Mouse (Mus musculus): ENCODE results near the gene Olig3. TPM values are rescaled to one million over a fixed set of nuclear protein-coding genes. Genes with fewer than 3 reads are reported as not detected.

The Olig3 gene
- not detected in 2 replicates for polyA plus RNA-seq (2012)

GRCm38 (mm10) chr10:19356071-19356583 is at the start of gene Olig3:
Gene Olig3, plus strand, starts transcription at chr10:19356533.
- no peak within 1 kb of the TSS for H3K4me3 ChIP-seq (replicated peaks)
- H3K9me3 ChIP-seq (ENCODE audit: control insufficient read depth, low read length): 0 out of 2 replicates have a peak, but pooled peaks cover 2% of the 10 kb centered on the region
- no peaks in the 10 kb centered on the region for H3K4me1 ChIP-seq (ENCODE audit: control insufficient read depth)
- H3K36me3 ChIP-seq (ENCODE audit: control insufficient read depth): no peaks in the 10 kb centered on the region
- peaks cover 98% of the 10 kb centered on the region for H3K27me3 ChIP-seq (ENCODE audit: control insufficient read depth)
- TF ChIP-seq GATA1 (IDR thresholded peaks at IDR 0.05; ENCODE audit: low read length) (no peak), TAL1 (IDR thresholded peaks at IDR 0.05; ENCODE audit: low read length) (no peak)

- no peaks in the 10 kb centered on the region for H3K36me3 ChIP-seq (ENCODE audit: control insufficient read depth)
- no peak overlapping the region for H3K4me3 ChIP-seq (replicated peaks)
- H3K27me3 ChIP-seq (ENCODE audit: control insufficient read depth): no peaks in the 10 kb centered on the region
- H3K9me3 ChIP-seq (ENCODE audit: control insufficient read depth, low read length): no peaks in the 10 kb centered on the region
- no peaks in the 10 kb centered on the region for H3K4me1 ChIP-seq (ENCODE audit: control insufficient read depth)
- no peak for TF ChIP-seq GATA1 (IDR thresholded peaks at IDR 0.05; ENCODE audit: low read length)
- TF ChIP-seq TAL1 (IDR thresholded peaks at IDR 0.05; ENCODE audit: low read length): no peak
Observed at GRCm38 (mm10) chr10:19309681-19310395, 46.5 kb upstream of the Olig3 start.

GRCm38 (mm10) chr10:19310471-19310870 is 45.9 kb upstream of the Olig3 start:
- Histone ChIP-seq H3K4me1 (ENCODE audit: control insufficient read depth) (no peaks in the 10 kb centered on the region), H3K36me3 (ENCODE audit: control insufficient read depth) (no peaks in the 10 kb centered on the region), H3K4me3 (replicated peaks) (no peak overlapping the region), H3K9me3 (ENCODE audit: control insufficient read depth, low read length) (no peaks in the 10 kb centered on the region), H3K27me3 (ENCODE audit: control insufficient read depth) (no peaks in the 10 kb centered on the region)
- no peak for TF ChIP-seq GATA1 (IDR thresholded peaks at IDR 0.05; ENCODE audit: low read length)
- no peak for TF ChIP-seq TAL1 (IDR thresholded peaks at IDR 0.05; ENCODE audit: low read length)

DNA sequence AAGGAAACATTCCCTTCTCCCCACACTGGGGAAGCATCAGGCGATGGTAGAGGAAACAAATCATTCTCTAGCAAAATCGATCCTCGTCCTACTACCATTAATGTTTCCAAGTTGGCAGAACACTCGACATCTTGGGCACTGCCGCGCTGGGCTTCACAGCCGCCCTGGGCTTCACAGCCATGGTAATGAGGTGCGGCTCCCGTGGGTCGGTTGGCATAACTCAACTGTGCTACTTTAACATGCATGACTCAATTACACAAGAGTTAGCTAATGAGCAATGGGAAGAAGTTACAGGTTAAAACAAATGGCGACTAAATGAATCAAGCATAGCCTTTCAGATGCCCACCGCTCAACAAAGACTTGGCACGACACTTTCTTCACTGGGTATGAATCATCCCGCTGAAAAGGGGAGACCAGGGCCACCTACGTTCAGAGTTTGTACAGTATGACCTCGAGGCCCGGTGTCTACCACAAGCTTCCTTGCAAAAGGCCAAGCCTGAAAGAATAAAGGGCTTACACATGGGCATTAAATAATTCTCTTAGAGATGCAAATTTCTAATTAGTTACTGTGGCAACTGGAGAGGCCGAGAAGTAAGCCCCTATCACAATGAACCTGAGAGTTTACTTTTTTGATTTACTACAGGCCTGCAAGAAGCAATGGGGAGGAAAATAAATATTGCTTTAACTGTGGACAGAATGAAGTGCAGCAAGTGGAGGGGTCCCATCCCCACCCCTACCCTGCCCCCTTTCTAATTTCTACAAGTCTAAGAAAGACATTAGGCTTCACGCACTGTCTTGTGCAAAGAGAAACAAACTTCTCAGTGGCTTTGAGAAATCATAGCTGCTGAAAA is 38.1 kb upstream of the Olig3 start:
- TF ChIP-seq TAL1 (IDR thresholded peaks at IDR 0.05; ENCODE audit: low read length) (no peak), GATA1 (IDR thresholded peaks at IDR 0.05; ENCODE audit: low read length) (no peak)
- H3K9me3 ChIP-seq (ENCODE audit: control insufficient read depth, low read length): no peaks in the 10 kb centered on the region
- no peaks in the 10 kb centered on the region for H3K4me1 ChIP-seq (ENCODE audit: control insufficient read depth)
- no peaks in the 10 kb centered on the region for H3K36me3 ChIP-seq (ENCODE audit: control insufficient read depth)
- H3K27me3 ChIP-seq (ENCODE audit: control insufficient read depth): no peaks in the 10 kb centered on the region
- no peak overlapping the region for H3K4me3 ChIP-seq (replicated peaks)

DNA sequence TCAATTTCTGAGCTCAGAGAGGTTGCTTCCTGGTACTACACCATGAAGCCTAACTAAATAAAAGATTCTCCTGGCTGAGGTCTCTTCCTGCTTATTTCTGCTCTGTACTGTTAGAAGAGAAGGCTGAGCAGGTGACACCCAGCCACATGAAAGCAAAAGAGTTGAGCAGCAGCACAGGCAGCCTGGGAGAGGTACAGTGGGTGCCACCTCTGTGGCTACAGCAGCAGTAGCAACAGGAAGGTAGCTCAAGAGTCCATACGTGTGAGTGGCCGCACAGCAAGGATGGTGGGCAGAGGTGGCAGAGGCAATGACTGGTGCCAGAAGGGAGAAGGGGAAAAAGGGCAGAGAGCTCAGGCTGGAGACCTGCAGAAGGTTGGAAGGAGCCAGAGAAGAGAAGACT is 34.6 kb upstream of the Olig3 start:
- Histone ChIP-seq H3K36me3 (ENCODE audit: control insufficient read depth) (no peaks in the 10 kb centered on the region), H3K4me1 (ENCODE audit: control insufficient read depth) (no peaks in the 10 kb centered on the region), H3K9me3 (ENCODE audit: control insufficient read depth, low read length) (no peaks in the 10 kb centered on the region), H3K27me3 (ENCODE audit: control insufficient read depth) (no peaks in the 10 kb centered on the region), H3K4me3 (replicated peaks) (no peak overlapping the region)
- TF ChIP-seq GATA1 (IDR thresholded peaks at IDR 0.05; ENCODE audit: low read length) (no peak), TAL1 (IDR thresholded peaks at IDR 0.05; ENCODE audit: low read length) (no peak)

DNA sequence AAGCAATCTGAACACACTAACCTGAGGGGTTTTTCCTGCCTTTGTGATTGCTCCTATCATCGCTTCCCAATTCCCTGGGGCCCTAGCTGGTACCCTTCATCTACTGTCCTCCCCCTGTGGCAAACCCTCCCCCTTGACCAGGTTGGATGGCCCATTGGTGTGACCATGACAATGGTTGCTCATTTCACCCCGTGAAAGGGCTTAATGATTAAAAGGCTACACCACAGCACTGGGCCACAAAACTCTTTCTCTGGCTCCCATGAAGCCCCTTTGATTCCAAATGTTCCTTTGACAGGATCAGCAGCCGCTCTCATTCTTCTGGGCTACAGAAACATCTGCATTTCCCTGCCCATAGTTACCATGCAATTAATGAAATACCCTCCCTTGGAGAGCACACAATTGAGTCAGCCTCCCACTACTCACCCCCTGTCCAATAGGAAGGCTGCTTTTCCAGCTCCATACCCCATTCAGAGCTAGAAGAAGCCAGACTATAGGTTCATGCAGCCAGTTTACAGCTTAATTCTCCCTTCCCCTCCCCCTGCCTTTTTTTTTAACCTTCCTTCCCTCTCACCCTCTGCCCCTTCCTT is 27.0 kb upstream of the Olig3 start:
- H3K4me3 ChIP-seq (replicated peaks): no peak overlapping the region
- H3K4me1 ChIP-seq (ENCODE audit: control insufficient read depth): no peaks in the 10 kb centered on the region
- no peaks in the 10 kb centered on the region for H3K36me3 ChIP-seq (ENCODE audit: control insufficient read depth)
- TF ChIP-seq TAL1 (IDR thresholded peaks at IDR 0.05; ENCODE audit: low read length) (no peak), GATA1 (IDR thresholded peaks at IDR 0.05; ENCODE audit: low read length) (no peak)
- no peaks in the 10 kb centered on the region for H3K27me3 ChIP-seq (ENCODE audit: control insufficient read depth)
- no peaks in the 10 kb centered on the region for H3K9me3 ChIP-seq (ENCODE audit: control insufficient read depth, low read length)

GRCm38 (mm10) chr10:19333425-19333824 is 22.9 kb upstream of the Olig3 start:
- Histone ChIP-seq H3K4me1 (ENCODE audit: control insufficient read depth) (no peaks in the 10 kb centered on the region), H3K9me3 (ENCODE audit: control insufficient read depth, low read length) (no peaks in the 10 kb centered on the region), H3K4me3 (replicated peaks) (no peak overlapping the region), H3K27me3 (ENCODE audit: control insufficient read depth) (no peaks in the 10 kb centered on the region), H3K36me3 (ENCODE audit: control insufficient read depth) (no peaks in the 10 kb centered on the region)
- TF ChIP-seq TAL1 (IDR thresholded peaks at IDR 0.05; ENCODE audit: low read length) (no peak), GATA1 (IDR thresholded peaks at IDR 0.05; ENCODE audit: low read length) (no peak)

DNA sequence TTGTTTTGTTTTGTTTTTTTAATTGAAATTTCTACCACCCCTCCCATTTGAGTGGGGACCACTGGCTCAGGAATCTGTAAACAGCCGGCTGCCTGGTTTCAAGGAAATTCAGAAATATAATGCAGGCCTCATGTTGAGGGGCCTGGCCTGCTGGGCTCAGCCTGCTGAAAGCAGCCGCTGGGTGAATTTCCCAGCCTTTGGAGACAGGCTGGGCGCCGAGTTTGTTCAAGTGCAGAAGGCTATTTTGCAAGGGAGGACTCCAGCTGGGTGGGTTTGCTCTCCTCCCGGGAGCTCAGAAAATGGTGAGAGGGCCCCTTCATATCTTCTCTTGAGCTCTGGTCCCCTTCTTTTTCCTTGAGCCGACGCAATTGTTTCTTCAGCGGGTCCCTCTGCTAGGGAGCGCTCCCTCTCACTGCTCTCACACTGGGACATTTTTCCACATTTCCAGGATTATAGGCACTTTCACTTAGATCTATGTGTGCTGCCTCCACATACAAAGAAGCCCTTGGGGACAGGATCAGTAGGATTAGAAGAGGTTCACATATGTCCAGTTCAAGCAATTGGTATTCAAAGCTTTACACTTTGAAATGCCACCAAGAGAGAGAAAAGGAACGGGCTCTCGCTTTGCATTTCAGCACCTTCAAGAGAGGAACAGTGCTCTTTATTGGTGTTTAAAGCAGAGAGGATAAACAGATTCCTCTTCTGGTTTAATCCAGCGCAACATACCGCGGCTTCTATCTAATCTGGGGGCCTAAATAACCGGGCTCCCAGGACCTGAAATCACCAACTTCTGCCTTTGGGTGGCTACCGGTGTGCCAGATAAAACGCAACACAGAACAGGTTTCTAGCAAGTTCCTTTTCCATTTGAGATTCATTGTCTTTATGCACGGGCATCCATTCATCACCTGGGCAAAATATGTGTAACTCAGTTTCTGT is 17.4 kb upstream of the Olig3 start:
- Histone ChIP-seq H3K4me1 (ENCODE audit: control insufficient read depth) (no peaks in the 10 kb centered on the region), H3K4me3 (replicated peaks) (no peak overlapping the region), H3K9me3 (ENCODE audit: control insufficient read depth, low read length) (no peaks in the 10 kb centered on the region), H3K36me3 (ENCODE audit: control insufficient read depth) (no peaks in the 10 kb centered on the region), H3K27me3 (ENCODE audit: control insufficient read depth) (peaks cover 7% of the 10 kb centered on the region; the same call in 1 of the 2 replicates)
- TF ChIP-seq GATA1 (IDR thresholded peaks at IDR 0.05; ENCODE audit: low read length): no peak
- TF ChIP-seq TAL1 (IDR thresholded peaks at IDR 0.05; ENCODE audit: low read length): no peak

Data from erythroblast, embryonic 14.5 days (primary cell).